Mouse (Mus musculus) G1E (cell line): ENCODE results near the gene Intu. TPM values are rescaled to one million over a fixed set of nuclear protein-coding genes. Genes with fewer than 3 reads are reported as not detected.

Experiments
- ATAC-seq: 2 replicates; pipeline ENCODE4 v1.8.0; 2016; ENCODE audit warnings: mild to moderate bottlenecking; ENCODE audit not compliant: insufficient number of reproducible peaks, poor library complexity, low FRiP score, severe bottlenecking; ENCODE audit errors: extremely low read depth
- DNase-seq: peaks from one replicate; pipeline ENCODE4 v3.0.0; 2012; ENCODE audit warnings: low spot score
- H3K27me3 ChIP-seq: 2 replicates; pipeline ENCODE4 v1.6.1; 2012; ENCODE audit warnings: mild to moderate bottlenecking, low read length, inconsistent platforms; ENCODE audit not compliant: insufficient read depth
- H3K36me3 ChIP-seq: replicated peaks from 2 replicates; pipeline ENCODE3; 2012; ENCODE audit warnings: mild to moderate bottlenecking, inconsistent platforms
- H3K4me1 ChIP-seq: 2 replicates; pipeline ENCODE4 v1.6.1; 2012; ENCODE audit warnings: low read depth, low read length, inconsistent platforms, mixed read lengths; ENCODE audit not compliant: insufficient read depth
- H3K4me3 ChIP-seq: 2 replicates; pipeline ENCODE4 v1.5.1; 2012; ENCODE audit warnings: low read depth, mild to moderate bottlenecking, inconsistent platforms, low read length, moderate library complexity, mixed read lengths
- H3K9me3 ChIP-seq: replicated peaks from 2 replicates; pipeline ENCODE4 v1.6.1; 2012; ENCODE audit warnings: inconsistent platforms
- CTCF ChIP-seq: IDR thresholded peaks from 2 replicates; pipeline ENCODE4 v1.5.1; 2012; ENCODE audit warnings: low read depth, low read length, inconsistent platforms, mixed read lengths
- GATA1 ChIP-seq: IDR thresholded peaks from 2 replicates; pipeline ENCODE4 v1.6.1; 2012; ENCODE audit warnings: borderline replicate concordance, low read length, inconsistent platforms, mixed read lengths
- GATA2 ChIP-seq: IDR thresholded peaks from 2 replicates; pipeline ENCODE4 v1.6.1; 2012; ENCODE audit warnings: low read depth, low read length, inconsistent platforms, borderline replicate concordance
- POLR2AphosphoS5 ChIP-seq: IDR thresholded peaks from 2 replicates; pipeline ENCODE4 v1.6.1; 2012; ENCODE audit warnings: low read depth, low read length, inconsistent platforms; ENCODE audit not compliant: insufficient replicate concordance
- TAL1 ChIP-seq: conservative IDR thresholded peaks from 2 replicates; pipeline ENCODE4 v1.6.1; 2012; ENCODE audit warnings: low read depth, low read length, inconsistent platforms, mixed read lengths
- polyA plus RNA-seq: library from polyadenylated mRNA; stranded (reverse); fragments of >175 nt; gene quantifications from 2 replicates; pipeline ENCODE4 v1.2.3, GENCODE M21; 2012
- total RNA-seq, 2 experiments: library from RNA; stranded (forward) in 1 of 2; stranded (reverse) in 1 of 2; fragments of 200-1000 nt in 1 of 2; fragments of >200 nt in 1 of 2; fragmentation: Nextera tagmentation in 1 of 2; gene quantifications; 2 replicates each; pipeline ENCODE4 v1.2.3; 2014 to 2017

Gene Intu
- total and polyA plus RNA-seq, 3 experiments: 1.2 to 10.9 (median 5.7) TPM

DNA sequence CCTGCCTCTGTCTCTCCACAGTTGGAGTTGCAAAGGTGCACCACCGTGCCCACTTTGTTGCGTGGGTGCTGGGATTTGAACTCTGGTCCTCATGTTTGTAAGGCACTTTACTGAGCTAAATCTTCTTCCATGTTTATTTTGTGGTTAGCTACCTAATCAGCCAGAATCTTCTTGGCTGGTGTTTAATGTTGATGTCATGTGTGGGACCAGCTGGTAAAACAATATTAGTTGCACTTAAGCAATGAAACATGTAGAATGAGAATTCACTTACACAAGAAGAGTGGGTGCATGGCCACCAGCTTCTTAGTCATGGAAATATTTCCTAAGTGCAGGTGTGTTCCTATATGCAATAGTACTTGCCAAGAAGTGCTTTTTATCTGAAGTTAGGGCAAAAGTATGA, 164.1 kb downstream of the Intu start:
- TF ChIP-seq TAL1 (no peak), GATA1 (no peak), GATA2 (no peak), CTCF (no peak), POLR2AphosphoS5 (no peak)
- no peak for ATAC-seq

DNA sequence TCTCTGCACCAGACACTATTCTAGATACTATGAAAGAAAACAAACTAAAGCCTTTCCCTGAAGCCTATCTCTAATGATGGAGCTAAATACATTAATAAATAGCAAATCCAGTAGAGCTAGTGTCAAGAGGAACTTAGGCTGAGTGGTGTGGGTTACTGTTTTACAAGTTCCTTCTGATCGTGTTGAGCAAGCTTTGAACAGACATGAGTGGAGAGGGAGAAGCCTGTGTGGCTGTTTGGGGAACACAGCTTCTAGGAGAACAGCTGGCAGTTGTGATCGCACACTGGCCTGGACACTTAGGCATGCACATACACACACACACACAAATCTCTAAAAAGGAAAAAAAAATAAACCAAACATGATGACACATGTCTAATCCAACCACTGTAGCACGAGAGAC, 167.7 kb downstream of the Intu start:
- ATAC-seq (no peak), DNase-seq (no peak)
- no peak for TF ChIP-seq TAL1
- no peak for TF ChIP-seq GATA2
- no peak for TF ChIP-seq CTCF
- no peak for TF ChIP-seq POLR2AphosphoS5
- TF ChIP-seq GATA1: no peak
- Histone ChIP-seq H3K36me3 (peaks cover 15% of the 10 kb centered on the region), H3K27me3 (no peaks in the 10 kb centered on the region), H3K4me1 (peaks cover 16% of the 10 kb centered on the region), H3K9me3 (no peaks in the 10 kb centered on the region), H3K4me3 (no peak overlapping the region)

More for the DNA sequence above, 164.1 kb downstream of the Intu start:
- Histone ChIP-seq H3K4me3 (no peak overlapping the region), H3K27me3 (no peaks in the 10 kb centered on the region), H3K36me3 (peaks cover 18% of the 10 kb centered on the region), H3K4me1 (peaks cover 30% of the 10 kb centered on the region), H3K9me3 (no peaks in the 10 kb centered on the region)
- no peak for DNase-seq

DNA sequence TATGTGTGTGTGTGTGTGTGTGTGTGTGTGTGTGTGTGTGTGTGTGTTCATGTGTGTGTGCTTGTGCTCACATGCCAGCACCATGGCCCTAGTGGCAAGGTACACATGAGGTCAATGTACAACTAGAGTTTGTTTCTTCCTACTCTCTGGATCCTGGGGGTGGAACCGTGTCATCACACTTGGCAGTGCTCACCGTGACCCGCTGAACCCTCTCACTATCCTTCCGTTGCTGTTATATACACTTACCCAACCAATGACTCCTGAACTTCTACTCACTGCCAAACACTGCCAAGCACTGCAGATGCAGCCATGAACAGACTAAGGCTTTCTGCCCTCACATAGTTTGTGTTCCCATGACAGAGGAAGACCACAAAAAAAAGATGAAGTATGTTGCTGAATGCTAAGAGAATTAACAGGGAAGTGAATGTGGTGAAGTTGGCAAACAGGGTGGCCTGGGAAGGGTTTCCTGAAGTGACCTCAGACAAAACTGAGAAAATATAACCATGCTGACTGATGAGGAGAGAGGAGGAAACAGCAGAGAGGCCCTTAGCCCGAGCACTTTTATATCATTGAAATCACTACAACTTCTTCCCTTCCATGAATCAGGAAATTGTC, 173.8 kb downstream of the Intu start:
- ATAC-seq (no peak), DNase-seq (no peak)
- H3K36me3 ChIP-seq: peaks cover 3% of the 10 kb centered on the region

DNA sequence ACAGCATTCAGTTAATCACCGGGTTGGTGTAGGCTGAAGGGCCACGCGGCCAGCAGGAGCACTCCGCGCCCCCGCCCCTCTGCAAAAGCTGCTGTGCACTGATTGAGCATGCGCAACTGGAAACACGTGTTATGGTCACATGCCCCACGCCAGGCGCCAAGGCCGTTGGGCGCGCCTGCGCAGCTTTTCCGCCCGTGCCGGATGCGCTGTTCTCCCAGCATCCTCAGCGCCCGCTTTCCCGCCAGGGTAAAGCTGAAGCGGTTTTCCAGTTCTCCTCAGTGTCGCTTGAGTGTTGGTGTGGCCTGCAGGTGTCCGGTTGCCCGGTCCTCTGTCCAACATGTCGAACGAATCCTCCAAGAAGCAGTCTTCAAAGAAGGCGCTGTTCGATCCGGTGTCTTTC, 177.6 kb downstream of the Intu start, which contains the start of gene Slc25a31:
TSS of gene Slc25a31 (plus strand) at position 201 of the 400 bp plus-strand sequence.
- Histone ChIP-seq H3K4me3 (no peak within 1 kb of the TSS), H3K4me1 (no peaks in the 10 kb centered on the region; the same call in none of the 2 replicates), H3K9me3 (peaks cover 8% of the 10 kb centered on the region; the same call in 1 of the 2 replicates), H3K27me3 (peaks cover 3% of the 10 kb centered on the region; the same call in 1 of the 2 replicates), H3K36me3 (no peaks in the 10 kb centered on the region)
- no peak for ATAC-seq
- no peak for TF ChIP-seq POLR2AphosphoS5
- no peak for TF ChIP-seq TAL1
- TF ChIP-seq GATA2: no peak
- no peak for TF ChIP-seq GATA1
- TF ChIP-seq CTCF: no peak
- DNase-seq: no peak

More for the DNA sequence above, 173.8 kb downstream of the Intu start:
- Histone ChIP-seq H3K9me3 (peaks cover 8% of the 10 kb centered on the region; the same call in 1 of the 2 replicates), H3K27me3 (peaks cover 3% of the 10 kb centered on the region; the same call in 1 of the 2 replicates), H3K4me1 (no peaks in the 10 kb centered on the region; the same call in none of the 2 replicates), H3K4me3 (no peak overlapping the region)
- TF ChIP-seq GATA1: no peak
- TF ChIP-seq GATA2: no peak
- TF ChIP-seq TAL1: no peak
- TF ChIP-seq CTCF: no peak
- no peak for TF ChIP-seq POLR2AphosphoS5

DNA sequence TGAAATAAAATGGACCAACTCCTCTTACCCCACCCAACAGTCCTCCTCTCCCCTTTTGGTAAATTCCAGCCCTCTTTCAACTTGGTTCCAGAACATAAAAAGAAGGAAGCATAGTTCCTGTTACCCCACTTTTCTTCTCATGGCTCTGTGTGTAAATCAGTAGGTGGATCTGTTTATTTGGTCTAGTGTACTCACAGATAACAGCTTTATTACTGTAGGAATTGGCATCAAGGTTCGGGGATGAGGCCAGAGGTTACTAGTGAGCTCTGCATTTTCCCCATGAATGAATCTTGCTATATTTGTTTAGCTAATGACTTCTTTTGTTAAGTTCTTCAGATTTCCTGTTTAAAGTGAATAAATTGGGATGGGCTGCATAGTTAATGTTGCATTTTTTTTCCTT, 185.0 kb downstream of the Intu start:
- no peaks in the 10 kb centered on the region for H3K27me3 ChIP-seq
- H3K36me3 ChIP-seq: no peaks in the 10 kb centered on the region
- no peak overlapping the region for H3K4me3 ChIP-seq
- DNase-seq (no peak), ATAC-seq (no peak)
- H3K4me1 ChIP-seq: no peaks in the 10 kb centered on the region; the same call in 1 of the 2 replicates
- no peak for TF ChIP-seq GATA2
- TF ChIP-seq CTCF: no peak
- no peak for TF ChIP-seq POLR2AphosphoS5
- TF ChIP-seq GATA1: no peak
- no peak for TF ChIP-seq TAL1
- no peaks in the 10 kb centered on the region for H3K9me3 ChIP-seq

DNA sequence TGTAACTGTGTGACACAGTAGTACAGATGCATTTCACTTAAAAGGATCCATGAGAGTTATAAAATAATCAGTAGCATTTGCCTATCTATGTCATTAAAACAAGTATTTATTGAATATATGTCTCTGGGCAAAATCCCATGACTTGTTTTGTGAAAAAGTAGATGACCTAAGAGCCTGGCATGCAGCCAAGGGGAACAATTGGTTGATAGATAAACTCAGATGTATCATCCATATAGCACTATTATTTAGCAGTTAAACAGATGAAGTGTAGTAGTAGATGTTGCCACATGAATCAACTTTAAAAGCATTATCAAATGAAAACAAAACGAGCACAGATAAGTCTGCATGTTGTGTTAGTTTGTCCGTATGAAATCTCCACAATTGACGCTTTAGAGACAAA, 187.9 kb downstream of the Intu start:
- TF ChIP-seq GATA1: no peak
- no peak for TF ChIP-seq POLR2AphosphoS5
- no peak for TF ChIP-seq GATA2
- no peak for TF ChIP-seq CTCF
- H3K4me3 ChIP-seq: no peak overlapping the region
- H3K27me3 ChIP-seq: no peaks in the 10 kb centered on the region
- no peaks in the 10 kb centered on the region for H3K36me3 ChIP-seq
- no peaks in the 10 kb centered on the region; the same call in 1 of the 2 replicates for H3K4me1 ChIP-seq
- H3K9me3 ChIP-seq: no peaks in the 10 kb centered on the region
- DNase-seq (no peak), ATAC-seq (no peak)
